Mouse (Mus musculus) hindbrain, embryonic 16.5 days (tissue): ENCODE measurements around the gene Uba1. TPM values are rescaled to one million over a fixed set of nuclear protein-coding genes. Genes with fewer than 3 reads are reported as not detected.
"Not testable (repeated sequence)": the region's sequence is repeated elsewhere in the genome, so short reads cannot be mapped to it uniquely, and the experiment has no call there.

Experiments used
- ATAC-seq: fragments of 200-750 bp; cut with Nextera tagmentation; 2 replicates; pipeline ENCODE4 v1.8.0; 2017; ENCODE audit warnings: moderate TSS enrichment, moderate library complexity
- H3K27ac ChIP-seq: fragments of 300-500 bp; sonication (generic); 2 replicates; pipeline ENCODE4 v1.5.1; 2014; ENCODE audit warnings: low read depth, mild to moderate bottlenecking, control low read depth, low read length, moderate library complexity
- H3K27me3 ChIP-seq: fragments of 300-500 bp; sonication (generic); replicated peaks from 2 replicates; pipeline ENCODE4 v1.6.1; 2014; ENCODE audit warnings: low read length; ENCODE audit not compliant: control insufficient read depth, insufficient read depth
- H3K36me3 ChIP-seq: fragments of 300-500 bp; sonication (generic); 2 replicates; pipeline ENCODE4 v1.6.1; 2014; ENCODE audit warnings: mild to moderate bottlenecking, low read length, moderate library complexity, mixed read lengths; ENCODE audit not compliant: control insufficient read depth, insufficient read depth
- H3K4me1 ChIP-seq: fragments of 300-500 bp; sonication (generic); 2 replicates; pipeline ENCODE4 v1.6.1; 2014; ENCODE audit warnings: low read depth, low read length; ENCODE audit not compliant: control insufficient read depth, insufficient read depth
- H3K4me2 ChIP-seq: fragments of 300-500 bp; sonication (generic); 2 replicates; pipeline ENCODE4 v1.6.1; 2014; ENCODE audit warnings: mild to moderate bottlenecking, low read length, control low read depth, moderate library complexity
- H3K4me3 ChIP-seq: fragments of 300-500 bp; sonication (generic); 2 replicates; pipeline ENCODE4 v1.5.1; 2014; ENCODE audit warnings: mild to moderate bottlenecking, low read length, control low read depth, moderate library complexity
- H3K9ac ChIP-seq: fragments of 300-500 bp; sonication (generic); 2 replicates; pipeline ENCODE4 v1.6.1; 2014; ENCODE audit warnings: low read depth, mild to moderate bottlenecking, control low read depth, low read length, moderate library complexity
- H3K9me3 ChIP-seq: fragments of 300-500 bp; sonication (generic); 2 replicates; pipeline ENCODE4 v1.6.1; 2014; ENCODE audit warnings: mild to moderate bottlenecking, low read length, moderate library complexity; ENCODE audit not compliant: control insufficient read depth
- WGBS: fragments of 180-500 bp; shearing (Covaris S2); extraction: QIAGEN DNeasy Blood & Tissue Kit; methylation state at CpG from one replicate; pipeline ENCODE4 v1.1.7; 2014; 5-methylcytosine and 5-hydroxymethylcytosine counted together
- polyA plus RNA-seq: library from polyadenylated mRNA; unstranded; fragments of >200 nt; fragmentation: Nextera tagmentation; extraction: Ambion mirVana; gene quantifications from 2 replicates; pipeline ENCODE4 v1.2.1, GENCODE M21; 2015

The Uba1 gene
- polyA plus RNA-seq, 1 experiment from 2014 or later: 350 TPM

- peak; percentile 84 for ATAC-seq
- H3K9me3 ChIP-seq: no peaks in the 10 kb centered on the region
- H3K9ac ChIP-seq: peak within 1 kb of the TSS; percentile 72
- 22% methylated on average over 32 of the region's 32 CpGs for WGBS
- H3K36me3 ChIP-seq: peaks cover 4% of the 10 kb centered on the region
- no peaks in the 10 kb centered on the region for H3K27me3 ChIP-seq
- H3K4me2 ChIP-seq: peak within 1 kb of the TSS; percentile 51
- H3K4me1 ChIP-seq: no peaks in the 10 kb centered on the region
- peak within 1 kb of the TSS; percentile 59 for H3K4me3 ChIP-seq
- H3K27ac ChIP-seq: peak within 1 kb of the TSS; percentile 84
These were observed 45.7 kb downstream of the Uba1 start, which contains the start of gene Usp11 for GRCm38 (mm10) chrX:20703741-20704290. Gene Usp11 (plus strand): TSS chrX:20703906.

GRCm38 (mm10) chrX:20704295-20705082 lies 46.4 kb downstream of the Uba1 start:
- Histone ChIP-seq H3K27me3 (no peaks in the 10 kb centered on the region), H3K4me3 (peak overlapping the region; percentile 59), H3K4me1 (no peaks in the 10 kb centered on the region), H3K27ac (peak overlapping the region; percentile 84), H3K36me3 (peaks cover under 1% of the 10 kb centered on the region; the same call in 1 of the 2 replicates), H3K4me2 (peak overlapping the region; percentile 51), H3K9ac (peak overlapping the region; percentile 72), H3K9me3 (no peaks in the 10 kb centered on the region)
- WGBS: 14% methylated on average over 32 of the region's 32 CpGs
- peak; percentile 93 for ATAC-seq

- 36% methylated on average over 3 of the region's 3 CpGs for WGBS
- H3K4me2 ChIP-seq: peak overlapping the region; percentile 47
- H3K27ac ChIP-seq: no peak overlapping the region
- H3K4me1 ChIP-seq: no peaks in the 10 kb centered on the region
- no peak overlapping the region for H3K9ac ChIP-seq
- H3K9me3 ChIP-seq: no peaks in the 10 kb centered on the region
- H3K36me3 ChIP-seq: no peaks in the 10 kb centered on the region
- peak overlapping the region; percentile 59 for H3K4me3 ChIP-seq
- no peaks in the 10 kb centered on the region for H3K27me3 ChIP-seq
- ATAC-seq: no peak
These were observed 46.9 kb downstream of the Uba1 start for GRCm38 (mm10) chrX:20705083-20705402.

GRCm38 (mm10) chrX:20728681-20729080 lies 70.6 kb downstream of the Uba1 start:
- no peak overlapping the region for H3K9ac ChIP-seq
- WGBS: 77% methylated on average over 5 of the region's 5 CpGs
- no peaks in the 10 kb centered on the region for H3K36me3 ChIP-seq
- no peak overlapping the region for H3K4me2 ChIP-seq
- H3K4me3 ChIP-seq: no peak overlapping the region
- H3K4me1 ChIP-seq: no peaks in the 10 kb centered on the region
- ATAC-seq: no peak
- H3K27me3 ChIP-seq: no peaks in the 10 kb centered on the region
- H3K9me3 ChIP-seq: no peaks in the 10 kb centered on the region
- H3K27ac ChIP-seq: no peak overlapping the region

GRCm38 (mm10) chrX:20730048-20730447 lies 71.9 kb downstream of the Uba1 start:
- not testable (repeated sequence) for H3K4me1 ChIP-seq, H3K27me3 ChIP-seq, H3K36me3 ChIP-seq, H3K9ac ChIP-seq, H3K4me2 ChIP-seq, H3K9me3 ChIP-seq, H3K27ac ChIP-seq, H3K4me3 ChIP-seq, ATAC-seq
- 47% methylated on average over 10 of the region's 10 CpGs for WGBS

Other genes starting within 250 kb of the Uba1 start
- gene Jade3, start 232.6 kb upstream of the Uba1 start, polyA plus RNA-seq: 4.1 and 5.0 TPM in 2 replicates
- gene Rgn, start 108.5 kb upstream of the Uba1 start, polyA plus RNA-seq: 0.54 and 0.93 TPM in 2 replicates
- gene Rbm10, start 40.8 kb upstream of the Uba1 start, polyA plus RNA-seq: 48.1 and 52.9 TPM in 2 replicates
- gene Ndufb11, start 40.7 kb upstream of the Uba1 start, polyA plus RNA-seq: 214 and 250 TPM in 2 replicates
- 153 and 167 TPM in 2 replicates for gene Cdk16, start 29.6 kb downstream of the Uba1 start, polyA plus RNA-seq
- 97.8 and 110 TPM in 2 replicates for gene Usp11, start 45.6 kb downstream of the Uba1 start, polyA plus RNA-seq
- 388 and 428 TPM in 2 replicates for gene Araf, start 139.5 kb downstream of the Uba1 start, polyA plus RNA-seq
- 3.1 and 6.0 TPM in 2 replicates for gene Timp1, start 211.8 kb downstream of the Uba1 start, polyA plus RNA-seq